Mouse (Mus musculus) liver (tissue): ENCODE measurements at regions not wholly inside any gene's neighbourhood (a gene's known extent, or its start where the extent isn't known, plus 50 kb on each side); places are given as distances from the start of the nearest gene placed in this dataset.

ENCODE experiments used
- DNase-seq: peaks from one replicate; pipeline ENCODE4 v3.0.0-alpha.2; 2020; ENCODE audit warnings: mixed read lengths

- DNase-seq = no peak
Measured at GRCm38 (mm10) chr12:77997916-77998315, 196.1 kb upstream of the Gm6657 start.

- no peak for DNase-seq
Measured at GRCm38 (mm10) chr12:78000401-78000800, 193.6 kb upstream of the Gm6657 start.

GRCm38 (mm10) chr12:78001846-78002245, 192.2 kb upstream of the Gm6657 start:
- no peak for DNase-seq

- no peak for DNase-seq
Measured at GRCm38 (mm10) chr12:78033766-78034165, 160.3 kb upstream of the Gm6657 start.

GRCm38 (mm10) chr12:78046582-78046981, 147.5 kb upstream of the Gm6657 start:
- DNase-seq = no peak

GRCm38 (mm10) chr12:78055956-78056355, 138.1 kb upstream of the Gm6657 start:
- peak; percentile 14 for DNase-seq

GRCm38 (mm10) chr12:78057166-78057565, 136.9 kb upstream of the Gm6657 start:
- no peak for DNase-seq

- no peak for DNase-seq
Measured at GRCm38 (mm10) chr12:78059965-78060364, 134.1 kb upstream of the Gm6657 start.

GRCm38 (mm10) chr12:78066024-78066423, 128.0 kb upstream of the Gm6657 start:
- DNase-seq = no peak

GRCm38 (mm10) chr12:78072935-78073334, 121.1 kb upstream of the Gm6657 start:
- DNase-seq = no peak

GRCm38 (mm10) chr12:78074290-78074802, 119.7 kb upstream of the Gm6657 start:
- DNase-seq = no peak

GRCm38 (mm10) chr12:78077285-78077684, 116.8 kb upstream of the Gm6657 start:
- no peak for DNase-seq

GRCm38 (mm10) chr12:78082163-78082562, 111.9 kb upstream of the Gm6657 start:
- DNase-seq = no peak

- DNase-seq = no peak
Measured at GRCm38 (mm10) chr12:78086016-78086415, 108.0 kb upstream of the Gm6657 start.

- no peak for DNase-seq
Measured at GRCm38 (mm10) chr12:78087921-78088320, 106.1 kb upstream of the Gm6657 start.

GRCm38 (mm10) chr12:78094471-78094870, 99.6 kb upstream of the Gm6657 start:
- DNase-seq = no peak

GRCm38 (mm10) chr12:78095352-78095751, 98.7 kb upstream of the Gm6657 start:
- no peak for DNase-seq

- no peak for DNase-seq
Measured at GRCm38 (mm10) chr12:78095916-78096315, 98.1 kb upstream of the Gm6657 start.

GRCm38 (mm10) chr12:78097119-78097518, 96.9 kb upstream of the Gm6657 start:
- DNase-seq = no peak

GRCm38 (mm10) chr12:78097692-78098091, 96.3 kb upstream of the Gm6657 start:
- no peak for DNase-seq

- DNase-seq = peak; percentile 9
Measured at GRCm38 (mm10) chr12:78098765-78099194, 95.3 kb upstream of the Gm6657 start.

- DNase-seq = no peak
Measured at GRCm38 (mm10) chr12:78099761-78100160, 94.3 kb upstream of the Gm6657 start.

GRCm38 (mm10) chr12:78100756-78101155, 93.3 kb upstream of the Gm6657 start:
- no peak for DNase-seq

- no peak for DNase-seq
Measured at GRCm38 (mm10) chr12:78109931-78110330, 84.1 kb upstream of the Gm6657 start.

- DNase-seq = no peak
Measured at GRCm38 (mm10) chr12:78118131-78118530, 75.9 kb upstream of the Gm6657 start.

- DNase-seq = no peak
Measured at GRCm38 (mm10) chr12:78119246-78119645, 74.8 kb upstream of the Gm6657 start.
